Mouse (Mus musculus): Measurements from ENCODE around the gene Rrp9.

Gene Rrp9

GRCm38 (mm10) chr9:106457163-106457559, 18.6 kb upstream of the Rrp9 start:
- no peak for DNase-seq

GRCm38 (mm10) chr9:106457920-106458319, 17.8 kb upstream of the Rrp9 start:
- no peak for DNase-seq

GRCm38 (mm10) chr9:106459946-106460345, 15.8 kb upstream of the Rrp9 start:
- no peak for DNase-seq

GRCm38 (mm10) chr9:106460401-106461025, 15.2 kb upstream of the Rrp9 start:
- DNase-seq = no peak

- no peak for DNase-seq
Measured at GRCm38 (mm10) chr9:106461026-106461415, 14.7 kb upstream of the Rrp9 start.

- no peak for DNase-seq
Measured at GRCm38 (mm10) chr9:106461641-106462429, 13.9 kb upstream of the Rrp9 start.

- no peak for DNase-seq
Measured at GRCm38 (mm10) chr9:106462430-106462800, 13.3 kb upstream of the Rrp9 start.

GRCm38 (mm10) chr9:106463122-106464063, 12.4 kb upstream of the Rrp9 start:
- no peak for DNase-seq

GRCm38 (mm10) chr9:106464751-106465541, 10.8 kb upstream of the Rrp9 start:
- DNase-seq = peak; percentile 67 to 82

GRCm38 (mm10) chr9:106465571-106466200, 10.1 kb upstream of the Rrp9 start, which contains the start of gene Gpr62:
Gpr62 (minus strand) TSS chr9:106465938.
- no peak for DNase-seq

GRCm38 (mm10) chr9:106466721-106467120, 9.0 kb upstream of the Rrp9 start:
- no peak for DNase-seq

GRCm38 (mm10) chr9:106467746-106468145, 8.0 kb upstream of the Rrp9 start:
- no peak for DNase-seq

- no peak for DNase-seq
Measured at GRCm38 (mm10) chr9:106469317-106469716, 6.4 kb upstream of the Rrp9 start.

- no peak for DNase-seq
Measured at GRCm38 (mm10) chr9:106469776-106470175, 6.0 kb upstream of the Rrp9 start.

- peak in 1 of 2 experiments; percentile 20 for DNase-seq
Measured at GRCm38 (mm10) chr9:106470991-106471750, 4.6 kb upstream of the Rrp9 start.

- peak; percentile 80 to 89 for DNase-seq
Measured at GRCm38 (mm10) chr9:106471892-106472291, 3.9 kb upstream of the Rrp9 start.

GRCm38 (mm10) chr9:106472321-106472720, 3.4 kb upstream of the Rrp9 start:
- peak in 1 of 2 experiments; percentile 32 for DNase-seq

- peak in 1 of 2 experiments; percentile 28 for DNase-seq
Measured at GRCm38 (mm10) chr9:106473081-106473752, 2.5 kb upstream of the Rrp9 start.

GRCm38 (mm10) chr9:106473753-106474105, 2.0 kb upstream of the Rrp9 start:
- DNase-seq = no peak

- DNase-seq = peak; percentile 83 to 87
Measured at GRCm38 (mm10) chr9:106474456-106474855, 1.3 kb upstream of the Rrp9 start.

GRCm38 (mm10) chr9:106475046-106475445, 717 bp upstream of the Rrp9 start:
- peak; percentile 47 to 73 for DNase-seq
